Mouse (Mus musculus) heart, embryonic 14.5 days (tissue): Measurements from ENCODE around the gene Sf3a2. TPM values are rescaled to one million over a fixed set of nuclear protein-coding genes. Genes with fewer than 3 reads are reported as not detected.

ENCODE experiments used
- ATAC-seq: fragments of 200-750 bp; cut with Nextera tagmentation; 2 replicates; pipeline ENCODE4 v1.8.0; 2017; ENCODE audit warnings: low read depth, moderate TSS enrichment; ENCODE audit not compliant: insufficient number of reproducible peaks, insufficient read depth, low FRiP score
- H3K27ac ChIP-seq, 2 experiments: fragments of 200-500 bp in 1 of 2; fragments of 300-500 bp in 1 of 2; sonication (generic) in 1 of 2; replicated peaks in 1 of 2; 2 replicates each; pipeline ENCODE4 v1.5.1; 2012 to 2014; ENCODE audit warnings: low read depth in 2 of 2, low read length in 2 of 2, control low read depth in 1 of 2, mild to moderate bottlenecking in 1 of 2, mixed read lengths in 1 of 2; ENCODE audit not compliant: control insufficient read depth in 1 of 2, insufficient read depth in 1 of 2
- H3K27me3 ChIP-seq: fragments of 300-500 bp; sonication (generic); 2 replicates; pipeline ENCODE4 v1.6.1; 2014; ENCODE audit warnings: mild to moderate bottlenecking, low read length, control low read depth; ENCODE audit not compliant: control insufficient read depth, insufficient read depth
- H3K36me3 ChIP-seq: fragments of 300-500 bp; sonication (generic); 2 replicates; pipeline ENCODE4 v1.6.1; 2014; ENCODE audit warnings: mild to moderate bottlenecking, control low read depth, low read length, mixed read lengths; ENCODE audit not compliant: control insufficient read depth, insufficient read depth
- H3K4me1 ChIP-seq, 2 experiments: fragments of 200-500 bp in 1 of 2; fragments of 300-500 bp in 1 of 2; sonication (generic) in 1 of 2; 2 replicates each; pipeline ENCODE4 v1.6.1; 2012 to 2014; ENCODE audit warnings: low read length in 2 of 2, control low read depth in 1 of 2, mixed read lengths in 1 of 2; ENCODE audit not compliant: control insufficient read depth in 2 of 2, insufficient read depth in 2 of 2
- H3K4me2 ChIP-seq: fragments of 300-500 bp; sonication (generic); 2 replicates; pipeline ENCODE4 v1.6.1; 2014; ENCODE audit warnings: mild to moderate bottlenecking, low read length
- H3K4me3 ChIP-seq, 2 experiments: fragments of 200-500 bp in 1 of 2; fragments of 300-500 bp in 1 of 2; sonication (generic) in 1 of 2; 2 replicates each; pipeline ENCODE4 v1.5.1; 2012 to 2014; ENCODE audit warnings: low read length in 2 of 2, mild to moderate bottlenecking in 2 of 2, control low read depth in 1 of 2, low read depth in 1 of 2, moderate library complexity in 1 of 2; ENCODE audit not compliant: control insufficient read depth in 1 of 2, insufficient read depth in 1 of 2
- H3K9ac ChIP-seq: fragments of 300-500 bp; sonication (generic); 2 replicates; pipeline ENCODE4 v1.6.1; 2014; ENCODE audit warnings: mild to moderate bottlenecking, low read length
- H3K9me3 ChIP-seq: fragments of 300-500 bp; sonication (generic); 2 replicates; pipeline ENCODE4 v1.6.1; 2016; ENCODE audit warnings: low read length, control low read depth; ENCODE audit not compliant: control insufficient read depth
- WGBS: fragments of 180-500 bp; shearing (Covaris S2); extraction: QIAGEN DNeasy Blood & Tissue Kit; methylation state at CpG from one replicate; pipeline ENCODE4 v1.1.7; 2014; 5-methylcytosine and 5-hydroxymethylcytosine counted together
- polyA plus RNA-seq: library from polyadenylated mRNA; unstranded; fragments of >200 nt; fragmentation: Nextera tagmentation; extraction: Ambion mirVana; gene quantifications from 2 replicates; pipeline ENCODE4 v1.2.1, GENCODE M21; 2014

Gene Sf3a2
- 49.2 and 51.0 TPM in 2 replicates for polyA plus RNA-seq

- peaks cover 67% of the 10 kb centered on the region for H3K36me3 ChIP-seq
Measured at GRCm38 (mm10) chr10:80798150-80799006, at the start of gene Sf3a2, which contains the start of gene Plekhj1. TSS of gene Sf3a2 (plus strand) at chr10:80798198. TSS of gene Plekhj1 (minus strand) at chr10:80798626.

DNA sequence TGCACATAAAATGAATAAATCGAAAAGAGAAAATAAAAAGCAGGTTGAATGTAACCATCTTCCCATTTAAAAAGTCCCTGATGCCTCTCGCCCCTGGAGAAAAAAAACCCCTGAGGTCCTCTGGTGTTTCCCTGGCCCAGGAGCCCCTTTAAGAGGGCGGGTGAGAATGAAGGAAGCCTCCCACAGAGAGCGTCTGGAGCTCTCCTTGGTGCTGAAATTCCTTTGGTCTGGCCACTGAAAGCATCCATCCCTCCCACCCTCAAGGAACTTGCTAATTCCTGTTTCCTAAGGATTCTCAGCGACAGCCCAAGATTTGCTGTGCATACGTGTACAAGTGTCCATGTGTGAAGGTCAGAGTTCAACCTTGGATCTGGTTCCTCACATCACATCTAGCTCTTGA, 49.4 kb upstream of the Sf3a2 start:
- no peaks in the 10 kb centered on the region for H3K27me3 ChIP-seq
- 7% methylated on average over 6 of the region's 6 CpGs for WGBS
- no peak overlapping the region for H3K4me3 ChIP-seq
- no peak overlapping the region for H3K9ac ChIP-seq
- H3K4me2 ChIP-seq = no peak overlapping the region
- peaks cover 14 to 23% of the 10 kb centered on the region in 2 experiments for H3K4me1 ChIP-seq
- no peak for ATAC-seq
- no peaks in the 10 kb centered on the region for H3K9me3 ChIP-seq
- H3K36me3 ChIP-seq = no peaks in the 10 kb centered on the region
- no peak overlapping the region for H3K27ac ChIP-seq

More at GRCm38 (mm10) chr10:80798150-80799006, at the start of gene Sf3a2, which contains the start of gene Plekhj1:
- WGBS = under 1% methylated on average over 104 of the region's 104 CpGs
- Histone ChIP-seq H3K4me3 (peak within 1 kb of the TSS; percentile 69 to 84), H3K9ac (peak within 1 kb of the TSS; percentile 94), H3K27ac (peak within 1 kb of the TSS; percentile 93 to 97), H3K9me3 (no peaks in the 10 kb centered on the region), H3K4me2 (peak within 1 kb of the TSS; percentile 92), H3K4me1 (peaks cover 2 to 16% of the 10 kb centered on the region in 2 experiments; a peak in 3 of 4 replicates), H3K27me3 (no peaks in the 10 kb centered on the region)
- peak; percentile 89 for ATAC-seq

GRCm38 (mm10) chr10:80751188-80751832, 46.7 kb upstream of the Sf3a2 start:
- ATAC-seq = peak; percentile 75
- no peaks in the 10 kb centered on the region for H3K36me3 ChIP-seq
- peak overlapping the region; percentile 83 for H3K9ac ChIP-seq
- peaks cover 17 to 32% of the 10 kb centered on the region in 2 experiments for H3K4me1 ChIP-seq
- no peaks in the 10 kb centered on the region for H3K27me3 ChIP-seq
- H3K4me3 ChIP-seq = peak overlapping the region; percentile 44
- 1% methylated on average over 16 of the region's 16 CpGs for WGBS
- peak overlapping the region; percentile 97 to 100 for H3K27ac ChIP-seq
- no peaks in the 10 kb centered on the region for H3K9me3 ChIP-seq
- H3K4me2 ChIP-seq = peak overlapping the region; percentile 78

DNA sequence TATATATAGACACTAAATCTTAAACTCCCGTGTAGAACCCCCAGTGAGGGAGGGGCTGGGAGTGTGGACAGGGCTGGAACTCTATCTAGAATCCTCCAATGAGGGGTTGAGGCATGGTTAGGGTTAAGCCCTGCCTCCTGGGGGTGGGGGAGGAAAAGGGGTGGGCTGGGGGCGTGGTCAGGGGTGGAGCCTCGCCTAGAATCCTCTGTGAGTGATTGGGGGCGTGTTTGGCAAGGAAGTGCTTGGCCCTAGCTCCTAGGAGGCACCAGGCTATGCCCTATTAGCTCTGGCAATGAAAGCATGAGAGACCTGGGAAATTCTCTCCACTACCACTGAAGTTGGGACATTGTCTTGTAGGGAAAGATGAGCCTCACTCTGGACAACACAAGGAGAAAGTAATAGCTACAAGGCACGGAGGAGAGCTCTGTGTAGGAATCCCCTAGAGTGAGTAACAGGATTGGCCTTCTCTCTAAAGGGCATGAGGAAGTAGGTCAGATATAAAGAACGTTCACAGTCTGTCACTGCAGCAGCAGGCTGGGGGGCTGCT, 45.8 kb upstream of the Sf3a2 start:
- H3K4me1 ChIP-seq = peaks cover 25 to 40% of the 10 kb centered on the region in 2 experiments
- peak overlapping the region; percentile 44 for H3K4me3 ChIP-seq
- no peaks in the 10 kb centered on the region for H3K27me3 ChIP-seq
- peak overlapping the region; percentile 78 for H3K4me2 ChIP-seq
- H3K36me3 ChIP-seq = no peaks in the 10 kb centered on the region
- no peaks in the 10 kb centered on the region for H3K9me3 ChIP-seq
- peak overlapping the region; percentile 97 to 100 for H3K27ac ChIP-seq
- H3K9ac ChIP-seq = peak overlapping the region; percentile 83
- under 1% methylated on average over 6 of the region's 6 CpGs for WGBS
- ATAC-seq = peak; percentile 79

DNA sequence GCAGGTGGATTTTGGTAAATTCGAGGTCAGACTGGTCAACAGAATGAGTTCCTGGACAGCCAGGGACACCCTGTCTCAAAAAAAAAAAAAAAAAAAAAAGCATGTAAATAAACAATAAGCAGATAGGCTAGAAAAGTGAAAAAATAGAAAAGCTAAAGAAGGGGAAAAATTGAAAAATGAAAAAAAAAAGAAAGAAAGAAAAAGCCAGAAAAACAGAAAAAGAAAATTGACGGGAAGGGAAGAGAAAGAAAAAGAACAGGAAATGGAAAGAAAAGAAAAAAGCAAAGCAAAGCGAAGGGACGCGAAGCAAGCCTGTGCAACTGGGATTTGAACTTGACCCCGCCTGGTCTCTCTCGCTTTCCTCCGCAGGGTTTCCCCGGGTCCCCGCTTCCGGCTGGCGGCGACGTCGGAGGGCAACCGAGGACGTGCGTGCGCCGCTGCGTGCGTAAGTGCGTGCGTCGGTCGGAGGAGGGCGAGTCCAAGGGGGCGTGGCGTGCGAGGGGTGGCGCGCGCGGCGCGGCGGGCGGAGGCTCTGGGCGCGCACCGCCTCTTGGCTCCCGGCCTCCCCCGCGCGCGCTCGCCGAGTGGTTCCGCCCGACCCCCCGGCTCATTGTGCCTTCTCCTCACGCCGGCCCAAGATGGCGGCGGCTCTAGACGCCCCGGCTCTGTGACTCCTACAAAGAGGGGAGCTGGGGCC, 43.3 kb upstream of the Sf3a2 start, which contains the start of gene Dot1l:
Dot1l (plus strand) TSS at position 613 of the 697 bp plus-strand sequence.
- peak within 1 kb of the TSS; percentile 90 for H3K4me2 ChIP-seq
- no peaks in the 10 kb centered on the region for H3K36me3 ChIP-seq
- under 1% methylated on average over 42 of the region's 57 CpGs for WGBS
- H3K4me1 ChIP-seq = peaks cover 44 to 58% of the 10 kb centered on the region in 2 experiments
- H3K27ac ChIP-seq = peak within 1 kb of the TSS; percentile 55 to 87; a peak in 3 of 4 replicates
- H3K9me3 ChIP-seq = no peaks in the 10 kb centered on the region
- peak within 1 kb of the TSS; percentile 93 to 99 for H3K4me3 ChIP-seq
- ATAC-seq = peak; percentile 82
- H3K27me3 ChIP-seq = no peaks in the 10 kb centered on the region
- H3K9ac ChIP-seq = peak within 1 kb of the TSS; percentile 98

DNA sequence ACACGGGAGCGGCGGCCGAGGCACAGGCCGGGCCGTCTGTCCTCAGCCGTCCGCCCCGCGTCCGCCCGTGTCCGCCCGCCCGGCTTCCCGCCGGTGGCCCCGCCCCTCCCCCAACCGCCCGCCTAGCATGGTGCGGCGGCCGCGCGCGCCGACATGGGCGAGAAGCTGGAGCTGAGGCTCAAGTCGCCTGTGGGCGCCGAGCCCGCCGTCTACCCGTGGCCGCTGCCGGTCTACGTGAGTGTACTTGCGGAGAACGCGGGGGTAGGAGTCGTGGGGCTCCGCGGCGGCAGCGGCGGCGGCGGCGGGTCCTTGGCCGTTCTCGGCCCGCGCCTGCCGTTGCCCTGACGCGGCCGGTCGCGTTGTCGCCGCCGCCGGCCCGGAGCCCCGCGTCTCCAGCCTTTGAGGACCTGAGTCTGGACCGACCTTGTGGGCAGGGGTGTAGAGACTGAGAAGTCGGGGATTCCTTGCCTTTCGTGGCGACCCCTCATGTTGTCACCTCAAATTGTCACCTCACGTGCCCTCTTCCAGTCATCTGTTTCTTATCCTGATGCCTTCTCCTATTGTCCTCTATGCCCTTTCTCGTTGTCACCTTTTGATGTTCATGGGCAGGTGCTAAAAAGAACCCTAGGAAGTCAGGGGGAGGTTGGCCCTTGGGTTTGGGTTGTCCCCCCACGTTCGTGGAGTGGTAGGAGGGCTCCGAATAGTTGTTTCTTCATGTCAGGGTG, 42.5 kb upstream of the Sf3a2 start:
- Histone ChIP-seq H3K27ac (peak overlapping the region; percentile 55 to 87; a peak in 3 of 4 replicates), H3K9me3 (no peaks in the 10 kb centered on the region), H3K9ac (peak overlapping the region; percentile 98), H3K4me2 (peak overlapping the region; percentile 90), H3K4me1 (peaks cover 44 to 63% of the 10 kb centered on the region in 2 experiments), H3K36me3 (no peaks in the 10 kb centered on the region), H3K4me3 (peak overlapping the region; percentile 93 to 99), H3K27me3 (no peaks in the 10 kb centered on the region)
- WGBS = under 1% methylated on average over 74 of the region's 75 CpGs
- ATAC-seq = no peak
